Mouse (Mus musculus) pancreas, adult 10 weeks (tissue): Measurements from ENCODE around the gene Ildr1. TPM values are rescaled to one million over a fixed set of nuclear protein-coding genes. Genes with fewer than 3 reads are reported as not detected.

Source experiments
- polyA plus RNA-seq: library from polyadenylated mRNA; stranded (reverse); fragments of 350-450 nt; fragmentation: Illumina TruSeq; extraction: RNeasy Lipid Tissue Mini Kit (QIAGEN cat#74804); gene quantifications from one replicate; pipeline ENCODE4 v1.2.3, GENCODE M21; 2015; ENCODE audit warnings: low read depth, low replicate concordance; ENCODE audit not compliant: insufficient read depth

The Ildr1 gene
- polyA plus RNA-seq, result 2.7 TPM

DNA sequence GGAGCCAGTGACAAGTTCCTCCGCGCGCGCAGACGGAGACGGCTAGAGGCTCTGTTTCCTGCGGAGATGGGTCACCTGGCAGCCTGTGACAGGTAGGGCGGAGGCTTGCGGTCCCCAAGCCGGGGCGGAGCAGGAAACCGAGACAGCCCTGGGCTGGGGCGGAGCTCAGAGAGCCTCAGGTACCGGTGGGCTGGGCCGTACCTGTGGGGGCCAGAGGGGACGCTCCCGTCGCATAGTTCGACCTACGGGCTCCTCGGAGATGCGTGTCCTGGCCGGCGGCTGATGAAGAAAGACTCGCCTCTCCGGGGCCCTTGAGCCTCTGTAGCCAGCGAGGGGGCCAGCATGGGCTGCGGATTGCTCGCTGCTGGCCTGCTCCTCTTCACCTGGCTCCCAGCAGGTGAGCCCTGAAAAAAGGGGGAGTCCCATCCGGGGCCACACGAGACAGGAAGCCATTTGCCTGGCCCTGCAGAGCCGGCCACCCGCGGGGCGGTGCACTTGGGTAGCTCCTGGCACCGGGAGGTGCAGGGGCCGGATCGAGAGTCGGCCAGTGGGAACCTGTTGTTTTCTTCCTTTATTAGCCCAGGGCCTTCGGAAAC is at the start of gene Ildr1:
TSS of gene Ildr1 (plus strand) at position 161 of the 596 bp plus-strand sequence.

GRCm38 (mm10) chr16:36665782-36666181 is 28.0 kb upstream of the Ildr1 start, which contains the start of gene Cd86:
Gene Cd86 (minus strand): TSS chr16:36666081.

Other genes starting within 250 kb of the Ildr1 start
- not detected for gene Stfa3, start 238.6 kb upstream of the Ildr1 start, polyA plus RNA-seq
- 0.78 TPM for gene Casr, start 131.8 kb upstream of the Ildr1 start, polyA plus RNA-seq
- 1.4 TPM for gene Cd86, start 27.9 kb upstream of the Ildr1 start, polyA plus RNA-seq
- 3.4 TPM for gene Slc15a2, start 91.0 kb downstream of the Ildr1 start, polyA plus RNA-seq
- gene Iqcb1, start 134.4 kb downstream of the Ildr1 start, polyA plus RNA-seq, result 3.3 TPM
- gene Eaf2, start 181.0 kb downstream of the Ildr1 start, polyA plus RNA-seq, result 2.8 TPM
- 17.9 TPM for gene Golgb1, start 181.2 kb downstream of the Ildr1 start, polyA plus RNA-seq
- 2.0 TPM for gene Hcls1, start 241.0 kb downstream of the Ildr1 start, polyA plus RNA-seq